ENCODE assay signal across 11 mouse cellular contexts in genomic region chr1:59902634-59903033, GRCm38 (mm10). TPM values are rescaled to one million over a fixed set of nuclear protein-coding genes. Genes with fewer than 3 reads are reported as not detected.
DNase-seq lines count a peak whose midpoint lies in the region; ATAC-seq lines count a peak whose summit lies in the region.
"Had no signal": no experiment of that assay in that cellular context is flagged by ENCODE, and none has a peak within 500 bp of the region (broad histone marks: within the 10 kb centered on the region; RNA-seq: fewer than 3 reads in every experiment).

No protein-coding gene starts in this region.

- H3K4me1 ChIP-seq in limb, embryonic 15.5 days: no peaks in the 10 kb centered on the region
- H3K4me1 ChIP-seq in limb, embryonic 10.5 days: no peaks in the 10 kb centered on the region
- no peaks in the 10 kb centered on the region for H3K4me1 ChIP-seq in midbrain, embryonic 15.5 days
- H3K4me1 ChIP-seq: forebrain, embryonic 15.5 days had no signal

- H3K9me3 ChIP-seq in limb, embryonic 15.5 days: no peaks in the 10 kb centered on the region
- H3K9me3 ChIP-seq in limb, embryonic 10.5 days (replicated peaks): no peaks in the 10 kb centered on the region
- H3K9me3 ChIP-seq in midbrain, embryonic 15.5 days: no peaks in the 10 kb centered on the region
- H3K9me3 ChIP-seq: forebrain, embryonic 15.5 days had no signal

- no peak overlapping the region for H3K9ac ChIP-seq in limb, embryonic 15.5 days
- no peak overlapping the region for H3K9ac ChIP-seq in midbrain, embryonic 15.5 days
- H3K9ac ChIP-seq: forebrain, embryonic 15.5 days had no signal

- 19% methylated on average over 3 of the region's 3 CpGs for WGBS in limb, embryonic 15.5 days
- 32% methylated on average over 3 of the region's 3 CpGs for WGBS in limb, embryonic 10.5 days
- 46% methylated on average over 3 of the region's 3 CpGs for WGBS in midbrain, embryonic 15.5 days

- H3K4me3 ChIP-seq in limb, embryonic 15.5 days: no peak overlapping the region
- no peak overlapping the region for H3K4me3 ChIP-seq in limb, embryonic 10.5 days
- no peak overlapping the region for H3K4me3 ChIP-seq in midbrain, embryonic 15.5 days
- H3K4me3 ChIP-seq: forebrain, embryonic 15.5 days had no signal

- peak overlapping the region; percentile 9; the same call in 1 of the 2 replicates for H3K27ac ChIP-seq in limb, embryonic 15.5 days
- H3K27ac ChIP-seq in limb, embryonic 10.5 days: no peak overlapping the region
- H3K27ac ChIP-seq in midbrain, embryonic 15.5 days: no peak overlapping the region
- H3K27ac ChIP-seq: forebrain, embryonic 15.5 days had no signal

- intact Hi-C loops in left cerebral cortex, postnatal 25 days (cut with DNase I): no loop called here

- H3K36me3 ChIP-seq in limb, embryonic 15.5 days: no peaks in the 10 kb centered on the region
- H3K36me3 ChIP-seq in limb, embryonic 10.5 days: no peaks in the 10 kb centered on the region
- no peaks in the 10 kb centered on the region for H3K36me3 ChIP-seq in midbrain, embryonic 15.5 days (replicated peaks)
- H3K36me3 ChIP-seq: forebrain, embryonic 15.5 days had no signal

- no peaks in the 10 kb centered on the region for H3K27me3 ChIP-seq in limb, embryonic 15.5 days
- H3K27me3 ChIP-seq in limb, embryonic 10.5 days (ENCODE audit: low read depth, poor library complexity, severe bottlenecking): no peaks in the 10 kb centered on the region
- no peaks in the 10 kb centered on the region for H3K27me3 ChIP-seq in midbrain, embryonic 15.5 days (replicated peaks)
- H3K27me3 ChIP-seq: forebrain, embryonic 15.5 days had no signal

- DNase-seq in adrenal gland, adult 2 months: peak; percentile 41
- no peak for DNase-seq in adrenal gland, postnatal 4 days (ENCODE audit: low spot score in 2 of 2)
- DNase-seq in limb, embryonic 10.5 days (ENCODE audit: low spot score): no peak
- peak; percentile 70 for DNase-seq in kidney, postnatal 14 days
- DNase-seq in skeletal muscle tissue, adult 2 months (ENCODE audit: low read depth, low spot score): peak; percentile 16
- no peak for DNase-seq in left cerebral cortex, postnatal 25 days (ENCODE audit: low spot score in 2 of 2)
- DNase-seq: cerebellum, adult 11-12 months had no signal

- no peak for ATAC-seq in limb, embryonic 15.5 days (ENCODE audit: insufficient number of reproducible peaks, low FRiP score, low TSS enrichment, low read depth)
- ATAC-seq in midbrain, embryonic 15.5 days (replicated peaks): no peak
- ATAC-seq: forebrain, embryonic 15.5 days; midbrain, embryonic 16.5 days had no signal

- no peak overlapping the region for H3K4me2 ChIP-seq in limb, embryonic 15.5 days
- H3K4me2 ChIP-seq in midbrain, embryonic 15.5 days: no peak overlapping the region
- H3K4me2 ChIP-seq: forebrain, embryonic 15.5 days had no signal

RNA-seq across cellular contexts. Expression of gene Fam117b, which starts 10.2 kb away (rescaled TPM):
- 10 to 100 TPM; 33.8 to 35.6 TPM for total RNA-seq in adrenal gland, adult 2 months (2021)
- polyA plus RNA-seq in adrenal gland, adult 2 months (2012; rRNA removed): 23.7 and 26.9 TPM in 2 replicates
- 10 to 100 TPM; 47.2 to 51.2 TPM for total RNA-seq in adrenal gland, postnatal 4 days (2021)
- polyA plus RNA-seq in limb, embryonic 15.5 days (2015; fragmentation: Nextera tagmentation; extraction: Ambion mirVana): 5.6 and 8.3 TPM in 2 replicates
- polyA plus RNA-seq in limb, embryonic 10.5 days (2016; fragmentation: Nextera tagmentation; extraction: Ambion mirVana): 9.7 and 12.3 TPM in 2 replicates
- total RNA-seq in left cerebral cortex, postnatal 25 days (2021): 10 to 100 TPM; 51.1 to 51.5 TPM
- 44.3 and 48.2 TPM in 2 replicates for polyA plus RNA-seq in midbrain, embryonic 15.5 days (2015; fragmentation: Nextera tagmentation; extraction: Ambion mirVana)

Comparison
In these comparisons a context has a peak if more than half of its experiments do, and no peak if none do; other contexts are left out.
1. DNase-seq: peak in adrenal gland, adult 2 months (single experiment), kidney, postnatal 14 days (single experiment) and skeletal muscle tissue, adult 2 months (single experiment); none in adrenal gland, postnatal 4 days (0 of 2), limb, embryonic 10.5 days (single experiment) and left cerebral cortex, postnatal 25 days (0 of 2).